In genomic region chr5:108647820-108648465, GRCm38 (mm10) we compare ENCODE assay signal across 25 mouse cellular contexts. TPM values are rescaled to one million over a fixed set of nuclear protein-coding genes. Genes with fewer than 3 reads are reported as not detected.
A peak's percentile ranks its signal among the peaks of the same experiment; 100 is the strongest.
DNase-seq lines count a peak whose midpoint lies in the region; ATAC-seq and TF ChIP-seq lines count a peak whose summit lies in the region.
"Had no signal": no experiment of that assay in that cellular context is flagged by ENCODE, and none has a peak within 500 bp of the region (broad histone marks: within the 10 kb centered on the region; RNA-seq: fewer than 3 reads in every experiment).

No protein-coding gene starts in this region.

- H3K4me2 ChIP-seq in heart, embryonic 12.5 days = no peak overlapping the region
- H3K4me2 ChIP-seq in liver, embryonic 11.5 days = no peak overlapping the region
- no peak overlapping the region for H3K4me2 ChIP-seq in liver, postnatal 0 days (ENCODE audit: low read depth, low read length)
- no peak overlapping the region for H3K4me2 ChIP-seq in midbrain, embryonic 11.5 days
- H3K4me2 ChIP-seq in midbrain, embryonic 14.5 days (ENCODE audit: low read length) = no peak overlapping the region
- H3K4me2 ChIP-seq: embryonic facial prominence, embryonic 12.5 days; forebrain, embryonic 13.5 days had no signal

- H3K27me3 ChIP-seq in heart, embryonic 12.5 days (replicated peaks) = no peaks in the 10 kb centered on the region
- H3K27me3 ChIP-seq in liver, embryonic 11.5 days (replicated peaks; ENCODE audit: control insufficient read depth, insufficient read depth, low read length) = no peaks in the 10 kb centered on the region
- H3K27me3 ChIP-seq in liver, postnatal 0 days (ENCODE audit: insufficient read depth, low read length) = no peaks in the 10 kb centered on the region
- no peaks in the 10 kb centered on the region for H3K27me3 ChIP-seq in midbrain, embryonic 11.5 days (ENCODE audit: control insufficient read depth, insufficient read depth, low read length)
- no peaks in the 10 kb centered on the region for H3K27me3 ChIP-seq in midbrain, embryonic 14.5 days (ENCODE audit: control insufficient read depth, insufficient read depth, low read length)
- H3K27me3 ChIP-seq: CH12.LX; embryonic facial prominence, embryonic 12.5 days; forebrain, embryonic 13.5 days; Patski had no signal

- H3K4me3 ChIP-seq in heart, embryonic 12.5 days = no peak overlapping the region
- no peak overlapping the region for H3K4me3 ChIP-seq in liver, embryonic 11.5 days (ENCODE audit: low read depth, low read length)
- H3K4me3 ChIP-seq in liver, postnatal 0 days (ENCODE audit: low read depth, low read length) = no peak overlapping the region
- H3K4me3 ChIP-seq in midbrain, embryonic 11.5 days (ENCODE audit: low read depth, low read length) = no peak overlapping the region
- H3K4me3 ChIP-seq in midbrain, embryonic 14.5 days (replicated peaks; ENCODE audit: low read depth, low read length) = no peak overlapping the region
- H3K4me3 ChIP-seq: embryonic facial prominence, embryonic 10.5 days; embryonic facial prominence, embryonic 12.5 days; forebrain, embryonic 13.5 days had no signal

- no peak overlapping the region for H3K27ac ChIP-seq in heart, embryonic 12.5 days (ENCODE audit: poor library complexity, severe bottlenecking)
- H3K27ac ChIP-seq in liver, embryonic 11.5 days (ENCODE audit: low read depth, low read length) = no peak overlapping the region
- no peak overlapping the region for H3K27ac ChIP-seq in liver, postnatal 0 days (ENCODE audit: low read depth)
- H3K27ac ChIP-seq in midbrain, embryonic 11.5 days (ENCODE audit: low read depth, low read length) = no peak overlapping the region
- H3K27ac ChIP-seq in midbrain, embryonic 14.5 days (replicated peaks; ENCODE audit: low read depth, low read length) = no peak overlapping the region
- H3K27ac ChIP-seq: embryonic facial prominence, embryonic 10.5 days; embryonic facial prominence, embryonic 12.5 days; forebrain, embryonic 13.5 days had no signal

- WGBS in heart, embryonic 12.5 days = 88% methylated on average over 2 of the region's 2 CpGs
- 83% methylated on average over 2 of the region's 2 CpGs for WGBS in liver, embryonic 11.5 days
- 87% methylated on average over 2 of the region's 2 CpGs for WGBS in liver, postnatal 0 days (ENCODE audit: insufficient replicate concordance)
- 89% methylated on average over 2 of the region's 2 CpGs for WGBS in midbrain, embryonic 11.5 days
- WGBS in midbrain, embryonic 14.5 days = 81% methylated on average over 2 of the region's 2 CpGs

- no peak for TF ChIP-seq CTCF in liver, postnatal 0 days (IDR thresholded peaks at IDR 0.05; ENCODE audit: low read depth)

- H3K36me3 ChIP-seq in heart, embryonic 12.5 days = peaks cover 82% of the 10 kb centered on the region
- H3K36me3 ChIP-seq in liver, embryonic 11.5 days (ENCODE audit: control insufficient read depth, insufficient read depth, low read length) = peaks cover 30% of the 10 kb centered on the region
- peaks cover 39% of the 10 kb centered on the region for H3K36me3 ChIP-seq in liver, postnatal 0 days (replicated peaks; ENCODE audit: insufficient read depth, low read length)
- H3K36me3 ChIP-seq in midbrain, embryonic 11.5 days (ENCODE audit: control insufficient read depth, insufficient read depth, low read length) = no peaks in the 10 kb centered on the region
- peaks cover 88% of the 10 kb centered on the region for H3K36me3 ChIP-seq in midbrain, embryonic 14.5 days (ENCODE audit: control insufficient read depth, insufficient read depth, low read length)

- DNase-seq in heart, adult 11 months = peak; percentile 80
- DNase-seq in liver, embryonic 11.5 days (ENCODE audit: low spot score) = peak; percentile 26
- DNase-seq in liver, postnatal 0 days = no peak
- peak; percentile 30 for DNase-seq in lung, postnatal 25 days (ENCODE audit: low spot score)
- no peak for DNase-seq in lung, postnatal 10 days
- peak; percentile 51 for DNase-seq in midbrain, embryonic 11.5 days (ENCODE audit: low spot score, missing footprints)
- DNase-seq in midbrain, embryonic 14.5 days = no peak
- DNase-seq: adrenal gland, adult 8-10 months; adrenal gland, postnatal 14 days; adrenal gland, postnatal 36 days; B cell, adult 2 months; cerebellum, adult 11-12 months; cerebellum, adult 2 months; cerebellum, adult 9-10 months; cerebellum, postnatal 10 days; cerebellum, postnatal 25 days had no signal

- H3K9ac ChIP-seq in heart, embryonic 12.5 days = no peak overlapping the region
- H3K9ac ChIP-seq in liver, embryonic 11.5 days (ENCODE audit: low read depth, low read length) = no peak overlapping the region
- no peak overlapping the region for H3K9ac ChIP-seq in liver, postnatal 0 days (replicated peaks)
- H3K9ac ChIP-seq in midbrain, embryonic 11.5 days (ENCODE audit: low read length) = no peak overlapping the region
- no peak overlapping the region for H3K9ac ChIP-seq in midbrain, embryonic 14.5 days (replicated peaks; ENCODE audit: low read length)
- H3K9ac ChIP-seq: embryonic facial prominence, embryonic 12.5 days; forebrain, embryonic 13.5 days had no signal

- no peaks in the 10 kb centered on the region for H3K9me3 ChIP-seq in heart, embryonic 12.5 days (replicated peaks)
- H3K9me3 ChIP-seq in liver, embryonic 11.5 days (ENCODE audit: control insufficient read depth, low read length) = no peaks in the 10 kb centered on the region
- no peaks in the 10 kb centered on the region for H3K9me3 ChIP-seq in liver, postnatal 0 days (ENCODE audit: low read length)
- no peaks in the 10 kb centered on the region for H3K9me3 ChIP-seq in midbrain, embryonic 11.5 days (ENCODE audit: control insufficient read depth, low read length)
- no peaks in the 10 kb centered on the region for H3K9me3 ChIP-seq in midbrain, embryonic 14.5 days (ENCODE audit: control insufficient read depth, low read length)
- H3K9me3 ChIP-seq: embryonic facial prominence, embryonic 10.5 days; embryonic facial prominence, embryonic 12.5 days; forebrain, embryonic 13.5 days; G1E had no signal

- no peak for ATAC-seq in heart, embryonic 12.5 days (ENCODE audit: insufficient number of reproducible peaks, low FRiP score)
- no peak for ATAC-seq in liver, embryonic 11.5 days (replicated peaks; ENCODE audit: low FRiP score)
- ATAC-seq in liver, postnatal 0 days = no peak
- no peak for ATAC-seq in midbrain, embryonic 11.5 days (ENCODE audit: low FRiP score)
- ATAC-seq in midbrain, embryonic 14.5 days (ENCODE audit: low FRiP score, low TSS enrichment) = no peak
- ATAC-seq: activated CD4-positive, CD25-positive, alpha-beta regulatory T cell, adult 4 months; CD4-positive, CD25-positive, alpha-beta regulatory T cell, adult 4 months; forebrain, embryonic 13.5 days; Patski had no signal

- TF ChIP-seq EP300 in liver, postnatal 0 days (IDR thresholded peaks at IDR 0.05; ENCODE audit: low read depth) = no peak

- H3K4me1 ChIP-seq in heart, embryonic 12.5 days (replicated peaks) = peaks cover 7% of the 10 kb centered on the region
- no peaks in the 10 kb centered on the region for H3K4me1 ChIP-seq in liver, embryonic 11.5 days (replicated peaks; ENCODE audit: control insufficient read depth, insufficient read depth, low read length)
- H3K4me1 ChIP-seq in liver, postnatal 0 days (ENCODE audit: insufficient read depth) = no peaks in the 10 kb centered on the region
- H3K4me1 ChIP-seq in midbrain, embryonic 11.5 days (ENCODE audit: control insufficient read depth, insufficient read depth, low read length) = no peaks in the 10 kb centered on the region
- no peaks in the 10 kb centered on the region for H3K4me1 ChIP-seq in midbrain, embryonic 14.5 days (ENCODE audit: control insufficient read depth, insufficient read depth, low read length)
- H3K4me1 ChIP-seq: embryonic facial prominence, embryonic 10.5 days; embryonic facial prominence, embryonic 12.5 days; forebrain, embryonic 13.5 days had no signal

RNA-seq across cellular contexts. Expression of gene Idua, which starts 12.2 kb away (rescaled TPM):
- polyA plus RNA-seq in heart, embryonic 12.5 days (2016; fragmentation: Nextera tagmentation; extraction: Ambion mirVana) = 16.5 and 17.8 TPM in 2 replicates
- polyA plus RNA-seq in liver, embryonic 11.5 days (2014; fragmentation: Nextera tagmentation; extraction: Ambion mirVana) = 9.8 and 10.1 TPM in 2 replicates
- polyA plus RNA-seq in liver, postnatal 0 days (2015; fragmentation: Nextera tagmentation; extraction: Ambion mirVana) = 3.9 and 4.2 TPM in 2 replicates
- polyA plus RNA-seq in midbrain, embryonic 11.5 days (2014; fragmentation: Nextera tagmentation; extraction: Ambion mirVana) = 9.2 TPM in 2 replicates
- polyA plus RNA-seq in midbrain, embryonic 14.5 days (2014; fragmentation: Nextera tagmentation; extraction: Ambion mirVana) = 11.9 and 12.7 TPM in 2 replicates

RNA-seq across cellular contexts. Expression of gene Tmem175, which starts 18.4 kb away (rescaled TPM):
- 18.5 and 18.6 TPM in 2 replicates for polyA plus RNA-seq in heart, embryonic 12.5 days (2016; fragmentation: Nextera tagmentation; extraction: Ambion mirVana)
- polyA plus RNA-seq in liver, embryonic 11.5 days (2014; fragmentation: Nextera tagmentation; extraction: Ambion mirVana) = 24.7 and 30.4 TPM in 2 replicates
- polyA plus RNA-seq in liver, postnatal 0 days (2015; fragmentation: Nextera tagmentation; extraction: Ambion mirVana) = 7.0 and 7.3 TPM in 2 replicates
- polyA plus RNA-seq in midbrain, embryonic 11.5 days (2014; fragmentation: Nextera tagmentation; extraction: Ambion mirVana) = 20.9 and 22.1 TPM in 2 replicates
- polyA plus RNA-seq in midbrain, embryonic 14.5 days (2014; fragmentation: Nextera tagmentation; extraction: Ambion mirVana) = 25.7 and 29.9 TPM in 2 replicates

RNA-seq across cellular contexts. Expression of gene Gak, which starts 18.4 kb away (rescaled TPM):
- 42.5 and 43.2 TPM in 2 replicates for polyA plus RNA-seq in heart, embryonic 12.5 days (2016; fragmentation: Nextera tagmentation; extraction: Ambion mirVana)
- 55.0 and 55.6 TPM in 2 replicates for polyA plus RNA-seq in liver, embryonic 11.5 days (2014; fragmentation: Nextera tagmentation; extraction: Ambion mirVana)
- polyA plus RNA-seq in liver, postnatal 0 days (2015; fragmentation: Nextera tagmentation; extraction: Ambion mirVana) = 15.6 and 17.5 TPM in 2 replicates
- 43.3 and 45.3 TPM in 2 replicates for polyA plus RNA-seq in midbrain, embryonic 11.5 days (2014; fragmentation: Nextera tagmentation; extraction: Ambion mirVana)
- 42.4 and 50.9 TPM in 2 replicates for polyA plus RNA-seq in midbrain, embryonic 14.5 days (2014; fragmentation: Nextera tagmentation; extraction: Ambion mirVana)

RNA-seq across cellular contexts. Expression of gene Dgkq, which starts 21.5 kb away (rescaled TPM):
- 8.4 and 9.4 TPM in 2 replicates for polyA plus RNA-seq in heart, embryonic 12.5 days (2016; fragmentation: Nextera tagmentation; extraction: Ambion mirVana)
- polyA plus RNA-seq in liver, embryonic 11.5 days (2014; fragmentation: Nextera tagmentation; extraction: Ambion mirVana) = 5.8 and 8.8 TPM in 2 replicates
- polyA plus RNA-seq in liver, postnatal 0 days (2015; fragmentation: Nextera tagmentation; extraction: Ambion mirVana) = 2.5 TPM in 2 replicates
- polyA plus RNA-seq in midbrain, embryonic 11.5 days (2014; fragmentation: Nextera tagmentation; extraction: Ambion mirVana) = 8.6 TPM in 2 replicates
- 24.4 and 32.5 TPM in 2 replicates for polyA plus RNA-seq in midbrain, embryonic 14.5 days (2014; fragmentation: Nextera tagmentation; extraction: Ambion mirVana)

RNA-seq across cellular contexts. Expression of gene Slc26a1, which starts 27.4 kb away (rescaled TPM):
- 0.54 and 1.0 TPM in 2 replicates for polyA plus RNA-seq in heart, embryonic 12.5 days (2016; fragmentation: Nextera tagmentation; extraction: Ambion mirVana)
- 11.6 and 14.4 TPM in 2 replicates for polyA plus RNA-seq in liver, embryonic 11.5 days (2014; fragmentation: Nextera tagmentation; extraction: Ambion mirVana)
- 25.8 and 33.4 TPM in 2 replicates for polyA plus RNA-seq in liver, postnatal 0 days (2015; fragmentation: Nextera tagmentation; extraction: Ambion mirVana)
- 0.69 and 0.81 TPM in 2 replicates for polyA plus RNA-seq in midbrain, embryonic 11.5 days (2014; fragmentation: Nextera tagmentation; extraction: Ambion mirVana)
- 2.9 and 3.6 TPM in 2 replicates for polyA plus RNA-seq in midbrain, embryonic 14.5 days (2014; fragmentation: Nextera tagmentation; extraction: Ambion mirVana)

Comparison
In these comparisons a context has a peak if more than half of its experiments do, and no peak if none do; other contexts are left out.
1. DNase-seq: peak in heart, adult 11 months (single experiment), liver, embryonic 11.5 days (single experiment), lung, postnatal 25 days (single experiment) and midbrain, embryonic 11.5 days (single experiment); none in liver, postnatal 0 days (single experiment), lung, postnatal 10 days (single experiment) and midbrain, embryonic 14.5 days (single experiment).